Mouse (Mus musculus) layer of hippocampus, adult 8-10 months (tissue): ENCODE measurements around the gene Gck. TPM values are rescaled to one million over a fixed set of nuclear protein-coding genes. Genes with fewer than 3 reads are reported as not detected.

Experiments
- DNase-seq, 2 experiments: peaks; one replicate each; pipeline ENCODE4 v3.0.0; 2022; ENCODE audit warnings: low spot score in 2 of 2
- total RNA-seq, 4 experiments: library from RNA; stranded (reverse); gene quantifications; 2 replicates each; pipeline ENCODE4 v1.2.4; 2022

Gene Gck
- total RNA-seq, 4 experiments from 2014 or later: 2.6 to 3.7 (median 3.5) TPM

DNA sequence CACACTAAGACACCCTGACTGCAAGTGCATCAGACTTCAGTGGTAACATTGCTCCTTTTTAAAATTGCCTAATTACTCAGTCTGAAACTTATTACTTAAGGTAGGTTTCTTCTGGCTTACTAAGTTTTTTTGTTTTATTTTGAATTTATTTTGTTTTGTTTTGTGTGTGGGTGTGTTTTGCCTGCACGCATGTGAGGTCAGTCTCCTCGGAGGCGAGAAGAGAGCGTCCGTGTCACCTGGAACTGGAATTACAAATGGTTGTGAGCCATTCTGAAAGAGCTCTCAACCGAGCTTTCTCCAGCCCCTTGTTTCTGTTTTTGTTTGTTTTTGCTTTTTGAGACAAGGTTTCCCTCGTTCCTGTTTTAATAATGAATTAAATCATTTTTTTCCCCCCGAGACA lies 71.2 kb downstream of the Gck start:
- DNase-seq: no peak

DNA sequence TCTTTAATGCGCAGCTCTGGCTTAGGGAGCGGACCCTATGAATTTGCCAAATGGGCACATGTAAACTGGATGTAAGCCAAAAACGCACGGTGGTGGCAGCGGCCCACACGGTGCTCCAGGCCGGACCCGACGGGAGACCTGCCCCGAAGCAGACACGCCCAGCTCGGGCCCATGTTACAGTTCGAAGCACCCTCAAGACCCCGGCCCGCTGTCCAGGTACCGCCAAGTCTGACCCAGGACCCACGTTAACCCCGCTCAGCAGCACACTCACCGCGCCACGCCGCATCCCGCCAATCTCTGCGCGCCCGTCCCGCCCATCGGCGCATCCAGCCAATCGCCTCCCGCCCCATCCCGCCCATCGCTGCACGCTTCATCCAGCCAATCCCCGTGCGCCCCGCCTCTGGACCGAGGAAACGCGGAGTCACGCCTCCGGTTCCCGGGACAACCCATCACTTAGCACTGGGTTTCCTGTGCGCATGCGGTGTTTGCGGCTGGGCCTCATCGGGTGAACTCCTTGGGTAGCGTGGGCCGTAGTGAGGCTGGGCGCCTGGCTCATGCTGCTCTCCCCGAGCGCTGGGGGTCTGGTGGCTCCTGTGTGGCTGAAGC lies 71.9 kb downstream of the Gck start, which contains the start of gene Pold2:
Gene Pold2 (minus strand): TSS at position 372 of the 606 bp plus-strand sequence.
- peak; percentile 96 to 97 for DNase-seq

DNA sequence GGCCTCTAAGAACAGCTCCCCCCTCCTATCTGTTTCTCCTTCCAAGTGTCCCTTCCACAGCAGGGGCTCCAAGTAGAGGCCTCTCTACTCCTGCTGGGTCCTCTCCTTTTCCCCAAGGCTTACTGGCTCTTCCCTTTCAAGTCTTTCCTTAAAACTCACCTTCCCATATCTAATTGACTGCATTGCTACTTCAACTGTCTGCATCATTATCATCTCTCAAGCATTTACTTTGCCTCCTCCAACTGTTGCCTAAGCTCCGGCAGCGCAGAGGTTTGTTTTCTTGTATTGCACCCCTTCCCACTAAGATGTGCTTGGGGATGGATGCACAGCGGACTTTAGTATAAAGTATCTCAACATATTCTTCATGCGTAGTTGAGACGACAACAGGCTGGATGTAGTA lies 72.5 kb downstream of the Gck start:
- no peak for DNase-seq

DNA sequence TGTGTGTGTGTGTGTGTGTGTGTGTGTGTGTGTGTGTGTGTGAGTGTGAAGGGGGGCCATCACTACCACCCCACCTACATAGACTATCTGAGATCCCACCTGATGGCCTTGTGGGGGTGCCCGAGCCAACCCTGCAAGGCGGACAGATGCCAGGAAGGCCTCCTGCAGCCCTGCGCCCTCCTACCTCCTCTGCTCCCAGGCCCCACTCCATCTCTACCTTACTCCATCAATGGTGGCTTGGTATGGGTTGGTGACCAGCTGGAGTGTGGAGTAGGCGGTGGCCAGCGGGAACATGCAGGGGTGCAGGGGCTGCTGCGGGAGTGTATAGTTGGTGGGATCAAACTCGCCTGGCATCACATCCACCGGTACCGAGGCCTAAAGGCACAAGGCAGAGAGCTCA lies 76.7 kb downstream of the Gck start:
- DNase-seq: no peak

DNA sequence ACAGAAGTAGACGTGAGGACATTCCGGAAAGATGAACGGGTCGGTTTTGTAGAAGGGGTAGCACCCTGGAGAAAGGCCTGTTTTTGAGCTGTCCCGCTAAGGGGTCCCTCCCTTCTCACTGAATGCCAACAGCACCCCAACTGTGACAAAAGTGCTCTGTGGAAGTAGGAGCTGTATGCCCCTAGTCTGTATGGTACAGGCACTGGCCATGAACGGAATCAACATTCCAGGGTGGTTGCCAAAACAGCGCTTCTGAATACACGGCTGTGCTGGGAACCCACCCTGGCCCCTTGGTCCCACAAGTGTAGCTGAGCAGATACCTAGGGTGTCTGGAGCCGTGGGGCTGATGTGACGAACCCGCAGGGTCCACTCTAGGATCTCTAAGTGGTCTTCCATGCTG lies 77.2 kb downstream of the Gck start:
- no peak for DNase-seq

DNA sequence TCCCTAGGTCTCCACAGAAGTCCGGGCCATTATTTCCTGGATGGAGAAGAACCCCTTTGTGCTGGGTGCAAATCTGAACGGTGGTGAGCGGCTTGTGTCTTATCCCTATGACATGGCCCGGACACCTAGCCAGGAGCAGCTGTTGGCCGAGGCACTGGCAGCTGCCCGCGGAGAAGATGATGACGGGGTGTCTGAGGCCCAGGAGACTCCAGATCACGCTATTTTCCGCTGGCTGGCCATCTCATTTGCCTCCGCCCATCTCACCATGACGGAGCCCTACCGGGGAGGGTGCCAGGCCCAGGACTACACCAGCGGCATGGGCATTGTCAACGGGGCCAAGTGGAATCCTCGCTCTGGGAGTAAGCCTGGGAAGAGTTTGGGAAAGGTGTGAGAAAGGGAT lies 79.8 kb downstream of the Gck start:
- DNase-seq: no peak

GRCm38 (mm10) chr11:5869331-5869730 lies 80.5 kb downstream of the Gck start:
- no peak for DNase-seq

- no peak for DNase-seq
These were observed 81.6 kb downstream of the Gck start for GRCm38 (mm10) chr11:5868324-5868723.

GRCm38 (mm10) chr11:5867196-5867595 lies 82.7 kb downstream of the Gck start:
- no peak for DNase-seq

DNA sequence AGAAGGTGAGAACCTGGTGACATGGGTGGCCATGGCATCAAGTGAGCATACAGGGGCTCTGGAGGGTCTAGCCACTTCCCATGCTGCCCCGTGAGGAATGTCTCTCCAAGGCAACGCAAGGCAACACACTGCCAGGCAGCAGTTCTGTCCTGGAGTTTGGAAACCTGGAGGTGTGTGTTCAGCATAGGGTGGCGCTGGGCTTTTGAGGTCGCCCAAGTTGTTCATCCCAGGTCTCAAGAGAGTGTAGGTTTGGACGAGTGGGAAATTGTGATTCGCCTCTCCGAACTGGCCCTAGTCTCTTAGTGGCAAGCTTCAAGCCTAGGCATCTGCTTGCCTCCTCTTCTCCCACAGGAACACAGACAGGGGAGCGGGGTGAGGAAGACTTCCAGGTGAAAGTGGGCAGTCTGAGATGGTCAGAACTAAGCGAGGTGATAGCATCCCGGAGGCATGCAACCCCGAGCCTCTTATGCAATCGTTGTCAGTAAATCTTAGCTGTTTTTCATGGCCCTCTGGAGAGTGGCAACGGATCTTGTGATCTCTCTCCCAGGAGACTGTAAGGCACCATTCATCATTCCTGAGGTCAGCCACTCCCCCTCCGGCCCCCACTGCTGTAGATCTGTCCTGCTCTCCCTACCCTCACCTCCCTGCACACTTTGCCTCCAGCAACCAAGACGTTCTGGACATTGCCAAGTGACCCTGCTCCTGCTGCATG lies 87.3 kb downstream of the Gck start:
- no peak for DNase-seq

- no peak for DNase-seq
These were observed 88.0 kb downstream of the Gck start, which contains the start of gene Aebp1 for GRCm38 (mm10) chr11:5861678-5862393. TSS of gene Aebp1 (plus strand) at chr11:5861947.

- DNase-seq: no peak
These were observed 89.2 kb downstream of the Gck start for GRCm38 (mm10) chr11:5860639-5861038.

GRCm38 (mm10) chr11:5859883-5860550 lies 89.9 kb downstream of the Gck start:
- no peak for DNase-seq

- DNase-seq: no peak
These were observed 91.2 kb downstream of the Gck start for GRCm38 (mm10) chr11:5858723-5859122.

DNA sequence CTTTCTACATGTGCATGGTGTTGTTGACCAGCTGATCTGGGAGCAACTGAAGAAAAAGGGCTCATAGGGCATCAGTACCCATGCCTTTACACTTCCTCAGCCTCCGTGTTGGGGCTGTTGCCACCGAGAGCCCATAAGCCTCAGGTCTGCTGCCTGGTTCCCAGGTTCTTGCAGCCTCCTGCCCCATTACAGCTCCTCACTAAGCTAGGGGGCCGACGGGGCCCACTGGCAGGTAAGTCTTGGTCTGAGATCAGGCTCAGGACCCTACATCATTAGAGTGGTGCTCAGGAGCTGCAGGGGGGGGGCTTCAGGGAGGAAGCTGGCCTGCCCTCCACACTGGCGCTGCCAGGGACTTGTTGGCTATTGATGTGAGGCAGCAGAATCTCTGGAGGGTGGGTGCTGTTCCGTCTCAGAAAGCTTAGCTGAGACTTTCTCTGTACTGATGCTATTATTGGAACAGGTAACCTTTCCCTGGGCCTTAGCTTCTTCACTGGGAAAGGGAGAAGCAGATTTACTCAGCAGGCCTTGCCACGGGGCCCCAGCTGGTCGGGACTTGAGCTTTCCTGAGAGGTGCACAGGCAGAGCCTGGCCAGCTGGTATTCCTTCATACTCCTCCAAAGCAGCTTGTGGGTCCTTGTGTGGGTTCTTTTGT lies 93.3 kb downstream of the Gck start:
- no peak for DNase-seq

GRCm38 (mm10) chr11:5855902-5856301 lies 94.0 kb downstream of the Gck start:
- DNase-seq: peak; percentile 62 to 72

DNA sequence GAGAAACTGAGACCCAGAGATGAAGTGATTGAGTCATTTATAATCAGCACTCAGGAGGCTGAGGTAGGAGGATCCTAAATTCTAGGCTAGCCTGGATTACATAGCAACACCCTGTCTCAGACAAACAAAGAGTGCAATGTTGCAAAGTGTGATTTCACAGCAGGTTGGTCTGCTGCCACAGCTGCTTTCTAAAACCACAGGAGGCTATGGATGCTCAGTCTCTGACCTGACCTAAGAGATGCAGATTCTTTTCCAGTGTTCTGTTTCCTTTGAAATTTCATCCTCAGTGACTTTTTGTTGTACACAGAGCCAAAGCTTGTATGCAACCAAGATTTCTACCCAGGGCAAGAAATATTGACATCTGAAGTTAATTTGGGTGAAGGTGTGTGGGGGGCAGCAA lies 94.4 kb downstream of the Gck start:
- no peak for DNase-seq

GRCm38 (mm10) chr11:5852314-5852713 lies 97.6 kb downstream of the Gck start:
- DNase-seq: no peak

- DNase-seq: no peak
These were observed 98.7 kb downstream of the Gck start for GRCm38 (mm10) chr11:5851021-5851736.
